Mouse (Mus musculus) gastrocnemius, postnatal 25 days (tissue): ENCODE data around the gene Kcna5. TPM values are rescaled to one million over a fixed set of nuclear protein-coding genes. Genes with fewer than 3 reads are reported as not detected.
A peak's percentile ranks its signal among the peaks of the same experiment; 100 is the strongest.

ENCODE experiments used
- DNase-seq: peaks from one replicate; pipeline ENCODE4 v3.0.0; 2022
- long read RNA-seq, 2 experiments: library from polyadenylated mRNA; stranded (forward); transcript quantifications; one replicate each; pipeline ENCODE4 v2.0.0; 2021
- total RNA-seq, 2 experiments: library from RNA; stranded (reverse); gene quantifications; 1 replicate in 1 of 2; 2 replicates in 1 of 2; pipeline ENCODE4 v1.2.3; 2021

The Kcna5 gene
- 1 to 10 TPM; 3.1 to 3.7 TPM for total RNA-seq
- long read RNA-seq, experiment 1: 0 reads
- long read RNA-seq, experiment 2, transcript Kcna5-201 (1 exons, 2,862 nt): major isoform, 9 of 9 reads
- long read RNA-seq, experiment 2, partial matches to known transcripts: 0 of 9 reads
- long read RNA-seq, experiment 2, other reads (novel, unspliced or antisense): 0 of 9 reads

DNA sequence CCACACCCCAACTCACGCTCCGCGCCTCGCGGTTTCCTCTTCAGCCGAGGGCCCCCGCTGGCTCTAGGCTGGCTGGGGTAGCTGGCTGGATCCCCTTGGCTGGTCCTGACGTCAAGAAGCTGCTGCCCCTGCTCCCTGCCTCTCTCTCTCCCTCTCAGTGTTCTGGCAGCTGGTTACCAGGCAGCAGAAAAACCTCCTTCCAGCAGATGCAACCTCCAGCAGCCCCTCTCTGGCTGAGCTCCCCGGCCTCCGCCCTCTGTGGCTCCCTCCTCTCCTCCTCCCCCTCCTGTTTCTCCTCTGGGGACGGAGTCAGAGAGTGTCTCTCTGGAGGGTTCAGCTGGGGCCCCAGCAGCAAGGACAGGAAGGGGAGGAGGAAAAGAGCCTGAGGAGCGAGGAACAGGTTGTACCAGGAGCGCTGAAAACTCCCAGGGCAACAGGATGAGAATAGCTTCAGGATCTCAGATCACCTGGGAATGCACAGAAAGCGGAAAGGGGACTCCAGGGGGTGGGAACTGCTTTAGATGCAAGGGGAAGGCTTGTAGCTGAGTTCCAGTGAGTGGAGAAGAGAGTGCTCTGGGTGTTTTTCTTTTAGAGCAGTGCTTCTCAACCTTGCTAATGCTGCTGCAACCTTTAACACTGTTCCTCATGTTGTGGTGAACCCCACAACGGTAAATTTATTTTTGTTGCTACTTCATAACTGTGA is at the start of gene Kcna5:
Gene Kcna5 (minus strand): TSS at position 205 of the 703 bp plus-strand sequence.
- DNase-seq: peak; percentile 75

DNA sequence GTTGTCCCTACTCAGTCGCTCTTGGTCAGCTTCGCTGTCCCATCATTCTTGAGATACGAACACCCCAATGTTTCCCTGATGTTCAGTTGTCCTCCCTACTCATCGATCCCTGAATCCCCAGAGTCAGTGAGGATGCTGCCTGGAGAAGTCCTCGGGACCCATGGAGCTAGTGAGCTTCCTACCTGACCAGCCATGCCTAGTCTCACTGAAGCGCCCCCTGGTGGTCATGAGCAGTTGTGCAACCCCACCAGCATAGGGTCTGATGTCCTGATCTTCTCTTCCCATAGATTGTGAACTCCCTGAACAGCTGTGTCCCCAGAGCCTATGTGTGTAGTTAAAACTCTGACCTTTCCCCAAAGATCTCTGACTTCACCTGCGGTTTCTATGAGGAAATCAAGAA is 47.9 kb upstream of the Kcna5 start:
- no peak for DNase-seq

DNA sequence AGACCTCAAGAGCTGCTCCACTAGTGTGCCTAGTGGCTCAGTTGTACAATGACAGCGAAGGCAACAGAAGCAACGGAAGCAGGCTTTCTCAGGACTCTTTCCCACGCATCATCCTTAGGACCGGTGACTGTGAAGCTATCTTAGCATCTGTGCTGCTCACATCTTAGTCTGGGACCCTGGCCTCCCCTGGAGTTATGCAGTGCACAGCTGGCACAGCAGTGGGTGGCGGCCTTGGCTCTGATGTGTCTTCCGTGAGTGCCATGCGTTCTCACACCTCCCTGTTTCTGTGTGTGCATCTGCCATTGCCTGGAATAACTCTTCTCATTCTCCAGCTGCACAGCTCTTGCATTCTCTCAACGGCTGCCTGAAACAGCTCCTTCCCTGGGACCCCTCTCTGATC is 46.4 kb upstream of the Kcna5 start:
- DNase-seq: no peak

DNA sequence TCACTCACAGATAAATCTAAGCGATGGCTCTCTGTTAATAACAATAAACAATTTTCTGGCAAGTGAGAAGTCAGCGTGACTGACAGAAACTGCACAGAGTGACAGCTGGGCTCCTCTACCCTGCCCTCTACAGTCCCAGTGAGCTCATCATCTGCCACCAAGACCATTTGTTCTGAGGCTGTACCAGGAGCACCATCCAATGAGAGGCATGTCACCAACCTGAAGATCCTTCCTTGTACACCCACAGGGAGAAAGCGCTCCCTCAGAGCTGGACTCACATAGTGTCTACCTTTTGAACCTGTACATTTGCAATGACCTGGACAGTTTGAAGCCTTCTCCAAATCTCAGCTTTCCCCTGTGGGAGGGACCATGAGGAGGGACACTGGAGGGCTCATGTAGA is 45.4 kb upstream of the Kcna5 start:
- no peak for DNase-seq

DNA sequence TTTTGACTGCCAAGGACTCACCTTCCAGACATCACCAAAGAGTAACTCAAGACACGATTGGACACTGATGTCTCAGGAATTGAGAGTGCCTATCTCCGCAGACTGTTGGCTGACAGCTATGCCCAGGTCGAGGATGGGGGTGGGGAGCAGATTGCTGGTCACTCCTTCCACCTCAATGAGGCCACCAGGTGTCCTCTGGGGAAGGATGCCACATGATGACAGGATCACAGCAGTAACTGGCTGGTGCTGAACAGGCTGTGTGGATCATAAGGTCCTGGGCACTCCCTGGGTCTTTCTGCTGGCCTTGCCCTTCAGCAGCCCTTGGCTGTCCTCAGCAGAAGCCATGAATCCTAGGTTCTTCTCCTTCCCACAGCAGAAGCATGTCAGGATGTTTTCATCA is 42.2 kb upstream of the Kcna5 start:
- no peak for DNase-seq

DNA sequence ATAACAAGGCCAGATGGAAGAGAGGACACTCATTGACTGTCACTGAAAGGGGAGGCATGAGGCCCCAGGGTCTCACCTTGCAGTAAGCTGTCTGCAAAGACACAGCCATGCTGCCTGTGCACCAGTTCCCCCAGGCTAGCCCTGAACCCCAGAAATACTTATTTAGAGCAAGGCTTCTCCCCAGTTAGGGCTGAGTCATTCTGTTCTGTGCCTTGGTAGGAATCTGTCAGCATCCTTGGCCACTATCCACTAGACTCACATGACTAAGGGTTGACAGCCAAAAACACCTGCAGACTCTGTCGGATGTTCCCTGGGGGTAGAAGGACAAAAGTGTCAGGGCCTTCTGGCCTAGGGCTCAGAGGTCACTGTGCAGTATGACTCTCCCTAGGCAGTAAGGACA is 41.4 kb upstream of the Kcna5 start:
- no peak for DNase-seq

DNA sequence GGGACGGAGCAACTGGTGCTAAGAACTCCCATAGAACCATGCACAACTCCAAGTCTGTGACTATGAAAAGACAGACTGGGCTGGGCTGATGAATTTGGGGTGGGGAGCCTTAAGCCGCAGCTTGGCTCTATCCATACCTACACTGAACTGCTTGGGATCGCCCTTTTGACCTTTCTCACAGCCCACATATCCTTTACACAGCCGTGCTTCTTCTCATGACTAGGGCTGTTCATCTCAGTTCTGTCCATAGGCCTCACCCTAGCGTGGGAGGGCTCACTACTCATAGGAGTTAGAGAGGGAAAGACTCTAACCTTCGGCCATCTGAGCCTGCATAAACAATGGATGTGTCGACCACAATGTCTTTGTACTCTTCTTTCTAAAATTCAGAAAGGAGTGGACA is 39.6 kb upstream of the Kcna5 start:
- DNase-seq: no peak

DNA sequence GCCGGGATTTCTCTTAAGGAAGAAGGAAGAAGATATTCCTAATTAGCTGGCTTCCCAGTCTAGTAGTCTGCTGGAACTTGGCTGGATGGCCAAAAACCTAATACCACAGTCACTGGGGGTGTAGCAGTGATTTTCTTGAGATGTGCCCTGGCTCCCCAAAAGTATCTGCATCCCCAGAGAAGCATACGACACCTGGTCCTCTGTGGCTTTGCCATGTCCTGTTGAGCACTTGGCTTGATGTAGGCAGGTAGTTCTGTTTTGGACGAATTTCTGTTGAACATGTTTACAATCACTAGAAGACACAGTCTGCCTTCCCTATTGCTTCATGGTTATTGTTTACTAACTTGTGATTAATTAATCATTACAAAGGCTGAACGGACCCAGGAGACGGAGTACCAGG is 37.8 kb upstream of the Kcna5 start:
- DNase-seq: no peak

DNA sequence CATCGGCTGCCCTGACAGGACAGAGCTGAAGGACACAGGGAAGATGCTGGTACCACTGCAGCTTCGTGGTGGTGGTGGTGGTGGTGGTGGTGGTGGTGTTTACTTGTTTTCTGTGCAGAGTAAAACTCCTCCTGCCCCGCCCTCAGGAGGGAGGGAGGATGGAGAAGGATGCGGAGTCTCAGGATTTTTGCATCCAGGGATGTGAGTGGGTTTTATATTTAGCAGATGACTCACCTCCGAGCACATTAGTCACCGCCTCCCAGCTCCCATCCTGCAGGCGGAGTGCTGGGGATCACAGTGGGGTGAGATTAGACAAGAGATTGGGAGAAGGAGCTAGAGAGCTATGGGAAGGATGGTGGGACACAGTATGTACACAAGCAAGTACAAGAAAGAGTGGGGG is 34.6 kb upstream of the Kcna5 start:
- no peak for DNase-seq

DNA sequence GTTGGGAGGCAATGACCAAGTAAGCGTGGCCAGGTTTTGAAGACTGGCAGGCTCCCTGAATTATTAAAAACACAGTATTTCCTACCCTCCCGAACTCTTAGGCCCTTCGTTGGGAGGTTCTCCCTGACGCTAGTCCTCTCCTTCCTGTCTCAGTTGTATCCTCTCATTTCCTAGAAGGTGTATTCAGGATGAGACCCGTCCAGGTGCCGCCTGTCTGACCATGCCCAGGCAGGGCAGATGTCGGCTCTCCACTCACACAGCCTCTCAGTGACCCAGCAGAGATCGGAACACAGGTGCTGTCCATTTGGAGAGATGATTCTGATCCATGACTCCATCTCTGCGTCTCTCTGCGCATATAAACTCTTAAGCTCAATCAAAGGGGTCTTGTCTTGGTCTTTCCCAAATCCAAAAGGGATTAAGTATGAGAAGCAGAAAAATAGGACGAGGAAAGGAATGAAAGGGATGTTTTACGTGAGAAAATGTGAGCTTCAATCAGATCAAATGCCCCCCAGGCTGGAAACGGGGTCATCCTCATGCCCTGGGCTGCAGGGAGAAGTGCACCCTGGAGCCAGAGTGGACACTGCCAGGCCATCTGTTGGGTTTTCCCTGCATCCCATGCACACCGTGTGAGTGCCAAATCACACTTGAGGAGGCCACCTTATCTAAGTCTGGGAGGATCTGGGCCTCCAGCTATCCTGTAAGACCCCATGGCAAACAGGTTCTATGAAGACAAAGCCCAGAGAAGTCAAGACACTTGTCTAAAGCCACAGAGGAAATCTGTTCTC is 33.0 kb upstream of the Kcna5 start:
- DNase-seq: no peak

DNA sequence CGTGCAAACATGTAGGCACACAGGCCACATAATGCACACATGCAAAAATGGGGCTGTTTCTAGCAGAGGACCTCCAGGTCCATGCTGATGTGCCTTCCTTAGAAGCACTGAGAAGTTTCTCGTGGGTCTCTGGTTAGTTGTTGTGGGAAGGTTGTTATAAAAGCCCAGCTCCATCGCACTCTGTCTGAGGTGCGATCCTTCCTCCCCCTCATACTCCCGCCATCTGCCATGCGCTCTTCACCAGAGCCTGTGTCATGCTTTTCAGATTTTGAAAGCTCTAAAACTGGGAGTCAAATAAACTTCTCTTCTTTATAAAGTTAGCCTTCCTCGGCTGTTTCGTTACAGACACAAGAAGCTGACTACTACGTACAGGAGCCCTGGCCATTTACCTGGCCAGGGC is 32.1 kb upstream of the Kcna5 start:
- no peak for DNase-seq

DNA sequence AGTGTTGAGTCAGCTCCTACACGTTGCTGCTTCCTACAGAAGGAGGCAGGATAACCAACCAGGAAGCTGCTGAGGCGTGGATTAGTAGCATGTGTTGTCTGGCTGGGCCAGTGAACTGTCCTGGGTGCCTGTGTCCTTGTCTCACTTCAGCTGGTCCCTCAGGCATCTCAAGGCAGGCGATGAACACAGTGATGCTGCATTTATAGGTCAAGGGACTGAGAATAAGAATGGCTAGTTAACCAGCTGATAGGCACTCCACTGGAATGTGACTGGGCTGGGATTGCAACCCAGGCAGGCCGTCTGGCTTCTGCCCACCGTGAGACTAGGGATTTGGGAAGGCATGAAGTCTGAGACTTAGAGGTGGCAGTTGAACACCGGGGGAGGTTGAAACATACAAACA is 29.2 kb upstream of the Kcna5 start:
- no peak for DNase-seq

DNA sequence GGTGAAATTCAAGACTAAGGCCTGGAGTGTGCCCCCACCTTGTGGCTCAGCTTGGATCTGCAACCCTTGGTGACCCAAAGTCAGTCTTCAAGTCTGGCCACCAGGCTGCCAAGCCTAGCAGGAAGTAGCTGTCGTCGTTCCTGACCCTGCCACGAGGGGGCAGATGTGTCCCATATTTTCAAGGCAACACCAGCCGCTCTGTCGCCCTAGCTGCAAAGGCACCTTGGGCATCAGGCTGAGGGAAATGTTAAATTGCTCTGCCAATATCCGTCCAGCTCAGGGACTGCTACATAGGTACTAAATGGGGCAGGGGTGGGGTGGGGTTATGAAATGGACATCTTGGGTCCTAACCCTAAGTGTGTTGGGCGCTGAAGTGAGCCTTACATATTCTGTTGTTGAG is 28.7 kb upstream of the Kcna5 start:
- DNase-seq: peak; percentile 34

DNA sequence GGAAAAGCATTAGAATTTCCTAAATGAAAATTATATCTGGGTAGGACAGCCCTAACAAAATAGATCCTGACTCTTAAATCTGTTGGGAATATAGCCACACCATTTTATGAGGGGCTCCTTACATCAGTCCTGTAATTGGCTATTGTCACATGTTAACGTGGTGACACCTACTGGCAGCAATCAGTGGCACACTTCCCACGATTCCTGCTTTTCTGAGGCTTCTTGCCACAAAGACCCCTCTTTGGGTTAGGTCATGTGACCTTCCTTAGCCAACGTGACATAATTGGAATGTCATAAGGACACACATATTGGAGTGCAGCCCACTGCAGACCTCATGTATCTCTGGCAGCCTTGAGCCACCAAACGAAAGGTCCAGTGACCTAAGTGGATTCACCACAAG is 26.5 kb upstream of the Kcna5 start:
- no peak for DNase-seq

DNA sequence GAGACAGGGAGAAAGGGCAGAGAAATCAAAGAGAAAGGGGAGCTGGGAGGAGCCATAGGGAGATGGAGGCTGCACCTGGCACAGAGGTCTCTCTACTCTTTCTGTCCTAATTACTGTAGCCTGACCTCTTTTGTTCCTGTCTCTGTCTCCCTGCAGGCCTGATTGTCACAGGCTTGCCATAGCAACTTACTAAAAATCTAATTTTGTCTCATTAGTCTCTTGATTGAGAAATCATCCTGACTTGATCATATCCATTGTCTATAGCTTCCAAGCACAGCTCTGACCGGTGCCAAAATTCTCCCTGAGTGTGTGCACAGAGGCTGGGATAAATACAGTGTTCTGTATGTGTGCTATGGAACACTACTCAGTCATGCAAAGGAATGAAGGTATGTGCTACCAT is 25.5 kb upstream of the Kcna5 start:
- DNase-seq: no peak

DNA sequence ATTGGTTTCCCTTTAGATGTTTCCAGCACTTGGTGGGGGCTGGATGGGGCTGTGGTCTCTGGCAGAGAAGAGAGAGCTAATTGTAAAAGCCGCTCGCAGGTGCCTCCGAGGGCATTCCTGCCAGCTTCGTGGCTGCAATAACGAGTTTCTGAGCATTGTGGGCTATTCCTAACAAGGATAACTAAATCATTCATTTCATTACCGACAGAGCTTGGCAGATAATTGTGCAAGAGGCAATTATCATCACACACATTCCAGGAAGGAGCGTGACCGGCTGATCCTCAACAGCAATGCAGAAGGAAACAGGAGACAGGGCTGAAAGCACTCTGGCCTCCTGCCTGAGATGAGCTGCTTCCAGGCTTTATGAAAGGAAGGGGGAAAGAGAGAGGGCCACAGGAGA is 24.8 kb upstream of the Kcna5 start:
- DNase-seq: no peak

DNA sequence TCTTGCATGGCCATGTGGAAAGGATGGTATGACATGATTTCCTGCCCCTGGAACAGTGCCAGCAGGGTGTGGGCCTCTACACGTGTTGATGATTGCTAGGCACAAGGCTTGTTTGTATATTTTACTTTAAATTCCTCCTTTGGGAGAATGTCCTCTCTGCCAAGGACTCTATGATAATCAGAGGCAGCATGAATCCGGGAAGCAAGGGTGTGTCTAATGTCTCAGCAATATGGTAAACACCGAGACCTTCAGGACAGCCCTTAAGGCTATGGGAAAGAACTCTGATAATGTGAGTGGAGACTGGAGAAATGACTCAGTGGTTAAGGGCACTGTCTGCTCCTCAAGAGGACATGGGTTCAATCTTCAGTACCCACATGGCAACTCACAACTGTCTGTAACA is 23.1 kb upstream of the Kcna5 start:
- no peak for DNase-seq

DNA sequence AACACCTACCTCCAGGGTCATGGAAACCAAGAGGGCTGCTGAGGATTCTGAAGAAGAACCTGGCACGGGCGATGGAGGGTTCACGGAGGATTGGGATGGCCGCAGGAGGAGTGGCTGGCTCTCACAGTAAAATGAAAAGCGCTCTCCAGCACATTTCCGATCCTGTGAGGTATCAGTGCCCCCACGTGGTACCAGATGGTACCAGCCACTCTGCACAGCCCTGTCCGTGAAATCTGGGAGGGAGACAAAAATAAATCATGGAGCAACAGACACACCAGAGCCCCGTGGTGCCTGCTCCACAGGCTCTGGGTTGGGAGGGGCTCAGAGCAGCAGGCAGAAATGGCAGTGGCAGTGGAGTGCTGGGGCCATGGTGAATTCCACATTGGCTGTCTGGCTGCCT is 18.6 kb upstream of the Kcna5 start:
- no peak for DNase-seq

DNA sequence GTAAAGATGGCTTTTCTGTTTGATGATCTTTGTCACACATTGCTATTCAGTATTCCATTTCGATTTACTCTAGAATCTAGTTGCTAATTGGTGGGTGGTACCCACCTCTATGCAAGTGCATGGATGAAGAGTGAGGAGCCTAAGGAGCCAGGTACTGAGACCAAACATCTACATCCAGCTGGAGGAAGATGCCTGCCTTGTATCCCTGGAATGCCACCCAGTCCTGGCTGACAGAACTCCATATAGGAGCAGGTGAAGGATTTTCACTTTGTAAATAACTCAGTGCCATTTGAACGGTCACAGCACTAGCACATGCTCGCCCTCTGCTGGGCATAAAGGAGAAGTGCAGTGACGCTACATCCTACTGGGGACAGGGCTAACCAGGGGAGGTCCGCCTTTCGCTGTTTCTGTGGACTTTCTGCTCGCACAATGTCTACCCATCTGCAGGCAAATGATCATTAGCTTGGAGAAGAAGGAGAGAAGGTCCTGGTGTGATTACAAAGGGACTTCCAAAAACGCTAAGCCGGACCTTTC is 16.7 kb upstream of the Kcna5 start:
- no peak for DNase-seq

DNA sequence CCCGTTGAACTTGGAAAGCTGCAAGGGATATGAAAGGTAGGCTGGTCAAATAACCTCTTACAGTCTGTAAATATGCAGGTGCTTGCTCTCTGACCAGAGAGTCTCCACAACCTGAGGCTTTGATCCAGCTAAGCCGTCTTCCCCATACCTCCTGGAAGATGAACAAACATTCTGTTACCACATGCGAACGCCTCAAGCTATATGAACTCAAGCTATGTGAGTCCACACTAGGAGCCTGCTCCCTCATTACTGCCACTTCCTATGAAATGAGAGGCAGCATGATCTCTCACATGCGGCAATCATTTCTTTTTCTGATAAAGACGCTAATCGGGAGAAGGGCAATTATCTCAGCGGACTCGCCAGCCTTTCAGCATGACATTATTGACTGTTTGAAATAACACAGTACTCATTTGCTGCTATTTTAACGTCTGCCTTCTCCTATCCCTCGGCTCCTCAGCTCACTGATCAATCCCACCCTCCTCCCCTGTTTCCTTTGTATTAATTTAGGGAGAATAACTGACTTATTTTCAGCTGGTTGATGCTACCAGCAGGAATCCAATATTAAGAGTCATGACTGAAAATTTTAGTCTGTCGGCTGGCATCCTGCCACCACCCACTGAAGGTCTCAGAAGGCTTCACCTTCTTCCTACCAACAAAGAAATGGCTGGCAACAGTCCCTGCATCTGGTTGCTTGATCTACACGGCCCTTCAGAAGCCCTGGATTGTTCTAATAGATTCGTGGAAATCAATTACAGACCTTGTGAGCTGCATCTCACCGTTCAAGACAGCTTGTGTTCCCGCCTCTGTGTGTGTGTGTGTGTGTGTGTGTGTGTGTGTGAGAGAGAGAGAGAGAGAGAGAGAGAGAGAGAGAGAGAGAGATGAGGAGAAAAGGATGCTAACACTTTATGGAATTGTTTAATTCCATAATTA is 9.2 kb upstream of the Kcna5 start:
- DNase-seq: no peak

DNA sequence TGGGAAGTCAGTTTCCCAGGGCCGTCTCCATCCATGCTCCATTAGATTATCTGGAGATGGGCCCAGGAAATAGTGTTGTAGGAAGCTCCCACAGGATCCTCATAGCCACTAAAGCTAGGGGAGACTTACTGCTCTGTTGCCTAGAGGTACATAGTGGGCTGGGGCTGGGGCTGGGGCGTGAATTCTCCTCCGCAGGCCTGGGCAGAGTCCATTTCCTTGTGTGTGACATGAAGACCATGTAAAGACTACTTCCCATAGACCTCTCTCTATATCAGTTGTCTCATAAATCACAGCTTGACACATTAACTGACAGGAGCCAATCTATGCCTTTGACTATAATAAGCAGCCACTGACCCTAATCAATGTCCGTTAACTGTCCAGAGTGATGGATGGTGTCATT is 7.5 kb upstream of the Kcna5 start:
- DNase-seq: no peak

DNA sequence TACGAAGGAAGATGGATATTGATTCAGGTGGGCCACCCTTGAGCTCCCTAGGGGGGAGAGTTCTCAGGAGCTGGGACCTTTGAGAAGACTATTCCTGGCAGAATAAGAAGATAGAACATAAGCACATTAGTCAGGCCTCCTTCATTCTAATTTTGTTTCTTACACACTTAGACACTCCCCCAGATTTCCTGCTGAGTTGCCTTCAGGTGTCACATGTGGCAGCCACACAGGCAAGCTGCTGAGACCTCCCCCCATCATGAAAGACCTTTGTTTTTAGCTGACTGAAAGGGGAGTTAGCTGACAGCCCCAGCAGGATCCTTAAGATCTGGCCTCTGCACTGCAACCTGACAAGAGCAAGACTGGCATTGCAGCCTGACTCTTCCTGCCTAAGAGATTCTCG is 2.3 kb upstream of the Kcna5 start:
- no peak for DNase-seq
